Mouse (Mus musculus): ENCODE results near the gene Gm9040.
"Not testable (repeated sequence)": the region's sequence is repeated elsewhere in the genome, so short reads cannot be mapped to it uniquely, and the experiment has no call there.

Gene Gm9040

GRCm38 (mm10) chr10:118326869-118327268, at the start of gene Gm9040:
Gene Gm9040 (minus strand): TSS chr10:118326969.
- DNase-seq (ENCODE audit: low read depth, low spot score) = not testable (repeated sequence)

GRCm38 (mm10) chr10:118370443-118370842, 43.7 kb upstream of the Gm9040 start:
- peak; percentile 63 for DNase-seq (ENCODE audit: low read depth, low spot score)

GRCm38 (mm10) chr10:118369518-118369917, 42.7 kb upstream of the Gm9040 start:
- DNase-seq (ENCODE audit: low read depth, low spot score) = no peak

- DNase-seq (ENCODE audit: low read depth, low spot score) = not testable (repeated sequence)
Observed at GRCm38 (mm10) chr10:118354005-118354404, 27.2 kb upstream of the Gm9040 start, which contains the start of gene Gm9049. Gene Gm9049 (minus strand): TSS chr10:118354105.

GRCm38 (mm10) chr10:118348579-118348978, 21.8 kb upstream of the Gm9040 start, which contains the start of gene Gm9048:
Gene Gm9048 (minus strand): TSS chr10:118348679.
- DNase-seq (ENCODE audit: low read depth, low spot score) = not testable (repeated sequence)

- DNase-seq (ENCODE audit: low read depth, low spot score) = not testable (repeated sequence)
Observed at GRCm38 (mm10) chr10:118343155-118343554, 16.4 kb upstream of the Gm9040 start, which contains the start of gene Gm9046. Gene Gm9046 (minus strand): TSS chr10:118343255.

GRCm38 (mm10) chr10:118337731-118338130, 11.0 kb upstream of the Gm9040 start, which contains the start of gene Gm9045:
Gene Gm9045 (minus strand): TSS chr10:118337831.
- DNase-seq (ENCODE audit: low read depth, low spot score) = not testable (repeated sequence)

- not testable (repeated sequence) for DNase-seq (ENCODE audit: low read depth, low spot score)
Observed at GRCm38 (mm10) chr10:118332308-118332707, 5.5 kb upstream of the Gm9040 start, which contains the start of gene Gm9044. Gene Gm9044 (minus strand): TSS chr10:118332408.

- DNase-seq (ENCODE audit: low read depth, low spot score) = no peak
Observed at GRCm38 (mm10) chr10:118319024-118319423, 7.7 kb downstream of the Gm9040 start.

- DNase-seq (ENCODE audit: low read depth, low spot score) = not testable (repeated sequence)
Observed at GRCm38 (mm10) chr10:118302133-118302532, 24.6 kb downstream of the Gm9040 start.

GRCm38 (mm10) chr10:118294938-118295337, 31.8 kb downstream of the Gm9040 start, which contains the start of gene Iltifb:
Gene Iltifb (minus strand): TSS chr10:118295038.
- no peak for DNase-seq (ENCODE audit: low read depth, low spot score)

- not testable (repeated sequence) for DNase-seq (ENCODE audit: low read depth, low spot score)
Observed at GRCm38 (mm10) chr10:118283016-118283415, 43.8 kb downstream of the Gm9040 start.

- not testable (repeated sequence) for DNase-seq (ENCODE audit: low read depth, low spot score)
Observed at GRCm38 (mm10) chr10:118282565-118282964, 44.2 kb downstream of the Gm9040 start.

- not testable (repeated sequence) for DNase-seq (ENCODE audit: low read depth, low spot score)
Observed at GRCm38 (mm10) chr10:118278069-118278468, 48.7 kb downstream of the Gm9040 start.
